Mouse (Mus musculus): ENCODE measurements around the gene Eps8l2. TPM values are rescaled to one million over a fixed set of nuclear protein-coding genes. Genes with fewer than 3 reads are reported as not detected.
A peak's percentile ranks its signal among the peaks of the same experiment; 100 is the strongest.

Gene Eps8l2
- polyA plus RNA-seq, 1 experiment, result 0.44 TPM

DNA sequence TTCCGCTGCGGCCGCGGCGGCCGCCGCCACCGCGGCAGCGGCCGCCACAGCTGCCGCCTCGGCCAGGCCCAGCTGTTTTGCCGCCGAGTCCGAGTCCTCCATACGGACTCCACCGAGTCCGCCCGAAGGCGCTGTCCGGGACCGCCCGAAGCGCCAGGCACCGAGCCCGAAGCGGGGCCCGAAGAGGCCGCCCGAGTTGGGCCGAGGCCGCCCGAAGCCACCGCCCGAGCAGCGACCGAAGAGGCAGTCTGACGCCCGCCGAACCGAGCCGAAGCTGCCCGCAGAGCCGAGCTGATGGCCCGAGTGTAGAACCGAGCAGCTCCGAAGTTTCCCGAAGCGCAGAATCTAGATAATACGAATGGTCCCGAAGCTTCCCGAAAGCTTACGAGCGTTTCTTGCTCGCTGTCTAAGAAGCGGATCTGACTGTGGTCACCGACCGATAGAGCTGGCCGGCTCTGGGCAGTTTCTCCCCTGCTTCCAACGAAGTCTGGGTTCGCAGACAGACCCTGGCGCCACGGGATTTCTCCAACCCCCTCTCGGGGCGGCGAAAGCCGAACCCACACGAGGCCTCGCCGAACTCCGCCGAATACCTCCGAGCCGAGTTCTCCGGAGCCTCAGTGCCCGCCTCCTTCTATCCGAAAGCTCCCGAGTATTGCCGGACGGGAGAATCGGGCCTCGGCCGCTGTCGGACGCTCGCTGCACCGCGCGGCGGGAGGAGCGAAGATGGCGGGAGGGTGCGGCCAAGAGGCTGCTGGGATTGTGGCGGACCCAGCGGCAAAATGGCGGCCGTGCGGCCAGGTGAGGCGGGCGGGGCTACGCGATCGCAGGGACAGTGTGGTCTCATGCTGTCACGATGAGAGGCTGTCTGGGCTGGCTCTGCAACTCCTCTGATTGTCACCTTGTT, 11.0 kb upstream of the Eps8l2 start, which contains the start of the genes Deaf1 and Tmem80:
Gene Deaf1 (minus strand): TSS at position 222 of the 904 bp plus-strand sequence.
Gene Tmem80 (plus strand): TSS at position 271 of the 904 bp plus-strand sequence.
- Histone ChIP-seq H3ac (ENCODE audit: control insufficient read depth, insufficient read length) (peak within 1 kb of the TSS; percentile 51), H3K27me3 (ENCODE audit: control insufficient read depth, insufficient read depth, insufficient read length) (no peaks in the 10 kb centered on the region), H3K4me3 (peak within 1 kb of the TSS; percentile 89), H3K79me2 (ENCODE audit: control insufficient read depth, insufficient read depth) (peaks cover 26% of the 10 kb centered on the region), H3K4me2 (ENCODE audit: low read depth) (peak within 1 kb of the TSS; percentile 94), H3K36me3 (ENCODE audit: control insufficient read depth, insufficient read depth) (peaks cover 5% of the 10 kb centered on the region)
- TF ChIP-seq USF1 (IDR thresholded peaks at IDR 0.05; ENCODE audit: low read depth) (no peak), TCF3 (IDR thresholded peaks at IDR 0.05; ENCODE audit: insufficient read length, low read depth) (no peak), MYOG (IDR thresholded peaks at IDR 0.05; ENCODE audit: control insufficient read depth in 1 of 3, insufficient read depth in 1 of 3, insufficient read length in 2 of 3, low read depth in 2 of 3) (peak in 2 of 3 experiments; percentile 14 to 64), POLR2AphosphoS2 (IDR thresholded peaks at IDR 0.05; ENCODE audit: insufficient read length, low read depth) (peak; percentile 68), CEBPB (IDR thresholded peaks at IDR 0.05; ENCODE audit: insufficient read depth, poor library complexity, severe bottlenecking) (no peak), TCF12 (IDR thresholded peaks at IDR 0.05; ENCODE audit: insufficient read depth, poor library complexity, severe bottlenecking) (no peak), REST (IDR thresholded peaks at IDR 0.05; ENCODE audit: insufficient read depth, insufficient read length) (peak; percentile 52), SRF (IDR thresholded peaks at IDR 0.05; ENCODE audit: control insufficient read depth, insufficient read length, low read depth) (no peak), MYOD1 (IDR thresholded peaks at IDR 0.05; ENCODE audit: control insufficient read depth in 1 of 3, insufficient read length in 2 of 3, low read depth in 2 of 3) (peak in 1 of 3 experiments; percentile 61), E2F4 (IDR thresholded peaks at IDR 0.05; ENCODE audit: insufficient read depth) (peak; percentile 50), POLR2A (IDR thresholded peaks at IDR 0.05; ENCODE audit: insufficient read length, low read depth) (peak; percentile 95)

DNA sequence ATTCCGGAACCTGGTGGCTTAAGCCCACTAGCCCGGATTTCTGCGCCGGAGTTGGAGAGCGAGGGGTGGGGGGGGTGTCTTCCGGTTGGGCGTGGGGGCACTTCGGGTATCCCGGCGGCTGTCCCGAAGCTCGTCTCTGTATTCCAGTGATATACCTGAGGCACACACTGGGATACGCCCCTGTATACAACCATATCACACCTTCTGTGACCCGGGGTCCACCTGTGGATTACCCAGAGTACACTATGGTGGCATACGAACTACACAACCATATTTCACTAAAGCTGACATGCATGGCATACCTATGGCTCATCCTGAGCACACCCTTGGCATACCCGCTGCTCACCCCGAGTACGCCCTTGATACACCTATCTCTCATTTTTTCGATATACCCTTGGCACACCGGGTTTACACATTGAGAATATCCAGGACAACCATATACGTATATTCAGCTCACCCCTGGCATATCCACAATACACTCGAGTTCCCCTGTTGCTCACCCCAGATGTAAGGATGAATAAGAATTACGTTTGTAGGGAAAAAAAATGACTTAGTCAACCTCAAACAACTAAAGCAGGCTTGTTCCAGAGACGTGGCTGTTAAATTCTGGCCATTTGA, 10.2 kb upstream of the Eps8l2 start:
- TF ChIP-seq SRF (IDR thresholded peaks at IDR 0.05; ENCODE audit: control insufficient read depth, insufficient read length, low read depth), result no peak
- TF ChIP-seq TCF3 (IDR thresholded peaks at IDR 0.05; ENCODE audit: insufficient read length, low read depth), result no peak
- TF ChIP-seq REST (IDR thresholded peaks at IDR 0.05; ENCODE audit: insufficient read depth, insufficient read length), result no peak
- no peak for TF ChIP-seq POLR2AphosphoS2 (IDR thresholded peaks at IDR 0.05; ENCODE audit: insufficient read length, low read depth)
- no peak for TF ChIP-seq CEBPB (IDR thresholded peaks at IDR 0.05; ENCODE audit: insufficient read depth, poor library complexity, severe bottlenecking)
- no peak for TF ChIP-seq E2F4 (IDR thresholded peaks at IDR 0.05; ENCODE audit: insufficient read depth)
- TF ChIP-seq USF1 (IDR thresholded peaks at IDR 0.05; ENCODE audit: low read depth), result no peak
- TF ChIP-seq MYOD1 (IDR thresholded peaks at IDR 0.05; ENCODE audit: control insufficient read depth in 1 of 3, insufficient read length in 2 of 3, low read depth in 2 of 3), result no peak
- no peak for TF ChIP-seq POLR2A (IDR thresholded peaks at IDR 0.05; ENCODE audit: insufficient read length, low read depth)
- no peak for TF ChIP-seq TCF12 (IDR thresholded peaks at IDR 0.05; ENCODE audit: insufficient read depth, poor library complexity, severe bottlenecking)
- TF ChIP-seq MYOG (IDR thresholded peaks at IDR 0.05; ENCODE audit: control insufficient read depth in 1 of 3, insufficient read depth in 1 of 3, insufficient read length in 2 of 3, low read depth in 2 of 3), result no peak
- no peak for TF ChIP-seq MAX (IDR thresholded peaks at IDR 0.05; ENCODE audit: low read depth)
- H3K4me2 ChIP-seq (ENCODE audit: low read depth), result peak overlapping the region; percentile 86
- peaks cover 26% of the 10 kb centered on the region for H3K79me2 ChIP-seq (ENCODE audit: control insufficient read depth, insufficient read depth)
- peak overlapping the region; percentile 51 for H3ac ChIP-seq (ENCODE audit: control insufficient read depth, insufficient read length)
- no peaks in the 10 kb centered on the region for H3K27me3 ChIP-seq (ENCODE audit: control insufficient read depth, insufficient read depth, insufficient read length)
- peak overlapping the region; percentile 89 for H3K4me3 ChIP-seq
- H3K36me3 ChIP-seq (ENCODE audit: control insufficient read depth, insufficient read depth), result no peaks in the 10 kb centered on the region

GRCm38 (mm10) chr7:141330706-141331105, 8.0 kb upstream of the Eps8l2 start:
- Histone ChIP-seq H3K79me2 (ENCODE audit: control insufficient read depth, insufficient read depth) (peaks cover 13% of the 10 kb centered on the region), H3K36me3 (ENCODE audit: control insufficient read depth, insufficient read depth) (no peaks in the 10 kb centered on the region), H3K4me3 (no peak overlapping the region), H3K4me2 (ENCODE audit: low read depth) (no peak overlapping the region), H3K27me3 (ENCODE audit: control insufficient read depth, insufficient read depth, insufficient read length) (no peaks in the 10 kb centered on the region), H3ac (ENCODE audit: control insufficient read depth, insufficient read length) (no peak overlapping the region)
- TF ChIP-seq CEBPB (IDR thresholded peaks at IDR 0.05; ENCODE audit: insufficient read depth, poor library complexity, severe bottlenecking) (no peak), MYOD1 (IDR thresholded peaks at IDR 0.05; ENCODE audit: control insufficient read depth in 1 of 3, insufficient read length in 2 of 3, low read depth in 2 of 3) (no peak), MYOG (IDR thresholded peaks at IDR 0.05; ENCODE audit: control insufficient read depth in 1 of 3, insufficient read depth in 1 of 3, insufficient read length in 2 of 3, low read depth in 2 of 3) (no peak), TCF3 (IDR thresholded peaks at IDR 0.05; ENCODE audit: insufficient read length, low read depth) (no peak), E2F4 (IDR thresholded peaks at IDR 0.05; ENCODE audit: insufficient read depth) (no peak)

DNA sequence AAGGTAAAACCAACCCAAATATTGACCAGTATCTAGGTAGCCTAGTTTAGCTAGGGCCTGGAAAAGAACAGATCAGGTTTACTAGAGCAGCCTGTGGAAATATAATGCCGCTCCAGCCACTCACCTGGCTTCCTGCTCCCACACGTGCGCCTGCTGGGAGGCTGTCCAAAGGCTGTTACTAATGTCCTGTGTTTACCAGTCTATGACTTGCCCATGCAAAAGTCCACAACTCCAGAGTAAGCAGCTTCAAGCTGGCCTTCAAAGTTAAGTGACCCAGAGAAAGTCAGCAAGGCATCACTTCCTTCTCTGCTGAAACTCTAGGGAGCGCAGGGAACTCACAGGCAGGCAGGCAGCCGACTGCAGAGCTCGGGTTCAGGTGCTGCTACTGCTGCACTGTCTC, 6.7 kb upstream of the Eps8l2 start:
- Histone ChIP-seq H3K4me3 (no peak overlapping the region), H3ac (ENCODE audit: control insufficient read depth, insufficient read length) (no peak overlapping the region), H3K4me2 (ENCODE audit: low read depth) (no peak overlapping the region), H3K79me2 (ENCODE audit: control insufficient read depth, insufficient read depth) (peaks cover under 1% of the 10 kb centered on the region), H3K36me3 (ENCODE audit: control insufficient read depth, insufficient read depth) (no peaks in the 10 kb centered on the region), H3K27me3 (ENCODE audit: control insufficient read depth, insufficient read depth, insufficient read length) (no peaks in the 10 kb centered on the region)
- no peak for TF ChIP-seq CEBPB (IDR thresholded peaks at IDR 0.05; ENCODE audit: insufficient read depth, poor library complexity, severe bottlenecking)
- TF ChIP-seq MYOG (IDR thresholded peaks at IDR 0.05; ENCODE audit: control insufficient read depth in 1 of 3, insufficient read depth in 1 of 3, insufficient read length in 2 of 3, low read depth in 2 of 3), result no peak
- no peak for TF ChIP-seq REST (IDR thresholded peaks at IDR 0.05; ENCODE audit: insufficient read depth, insufficient read length)
- no peak for TF ChIP-seq USF1 (IDR thresholded peaks at IDR 0.05; ENCODE audit: low read depth)
- TF ChIP-seq MYOD1 (IDR thresholded peaks at IDR 0.05; ENCODE audit: control insufficient read depth in 1 of 3, insufficient read length in 2 of 3, low read depth in 2 of 3), result no peak
